Mouse (Mus musculus) neural tube, embryonic 11.5 days (tissue): ENCODE data around the gene Chrm5. TPM values are rescaled to one million over a fixed set of nuclear protein-coding genes. Genes with fewer than 3 reads are reported as not detected.
"Not testable (repeated sequence)": the region's sequence is repeated elsewhere in the genome, so short reads cannot be mapped to it uniquely, and the experiment has no call there.

ENCODE experiments used
- ATAC-seq: fragments of 200-750 bp; cut with Nextera tagmentation; 2 replicates; pipeline ENCODE4 v1.8.0; 2017; ENCODE audit warnings: moderate number of reproducible peaks, mild to moderate bottlenecking, moderate TSS enrichment, moderate library complexity; ENCODE audit not compliant: insufficient read depth, low FRiP score, low TSS enrichment
- DNase-seq: peaks from one replicate; pipeline ENCODE4 v3.0.0-alpha.2; 2015; ENCODE audit warnings: low spot score
- H3K27ac ChIP-seq: fragments of 300-500 bp; sonication (generic); 2 replicates; pipeline ENCODE4 v1.5.1; 2014; ENCODE audit warnings: low read depth, mild to moderate bottlenecking, low read length
- H3K27me3 ChIP-seq: fragments of 300-500 bp; sonication (generic); 2 replicates; pipeline ENCODE4 v1.6.1; 2014; ENCODE audit warnings: mild to moderate bottlenecking, low read length, mixed read lengths; ENCODE audit not compliant: control insufficient read depth, insufficient read depth
- H3K36me3 ChIP-seq: fragments of 300-500 bp; sonication (generic); 2 replicates; pipeline ENCODE4 v1.6.1; 2014; ENCODE audit warnings: mild to moderate bottlenecking, low read length, moderate library complexity, mixed read lengths; ENCODE audit not compliant: control insufficient read depth, insufficient read depth
- H3K4me1 ChIP-seq: fragments of 300-500 bp; sonication (generic); 2 replicates; pipeline ENCODE4 v1.6.1; 2014; ENCODE audit warnings: low read length, mixed read lengths; ENCODE audit not compliant: control insufficient read depth, insufficient read depth
- H3K4me2 ChIP-seq: fragments of 300-500 bp; sonication (generic); 2 replicates; pipeline ENCODE4 v1.6.1; 2014; ENCODE audit warnings: low read depth, mild to moderate bottlenecking, moderate library complexity
- H3K4me3 ChIP-seq: fragments of 300-500 bp; sonication (generic); 2 replicates; pipeline ENCODE4 v1.5.1; 2014; ENCODE audit warnings: low read depth, low read length
- H3K9ac ChIP-seq: fragments of 300-500 bp; sonication (generic); 2 replicates; pipeline ENCODE4 v1.6.1; 2014; ENCODE audit warnings: mild to moderate bottlenecking, low read length
- H3K9me3 ChIP-seq: fragments of 300-500 bp; sonication (generic); 2 replicates; pipeline ENCODE4 v1.6.1; 2016; ENCODE audit warnings: low read length; ENCODE audit not compliant: control insufficient read depth
- WGBS: fragments of 180-500 bp; shearing (Covaris S2); extraction: QIAGEN DNeasy Blood & Tissue Kit; methylation state at CpG from one replicate; pipeline ENCODE4 v1.1.7; 2014; 5-methylcytosine and 5-hydroxymethylcytosine counted together
- polyA plus RNA-seq: library from polyadenylated mRNA; unstranded; fragments of >200 nt; fragmentation: Nextera tagmentation; extraction: Ambion mirVana; gene quantifications from 2 replicates; pipeline ENCODE4 v1.2.1, GENCODE M21; 2014

Chrm5 gene
- polyA plus RNA-seq, 1 experiment from 2014 or later, result not detected

DNA sequence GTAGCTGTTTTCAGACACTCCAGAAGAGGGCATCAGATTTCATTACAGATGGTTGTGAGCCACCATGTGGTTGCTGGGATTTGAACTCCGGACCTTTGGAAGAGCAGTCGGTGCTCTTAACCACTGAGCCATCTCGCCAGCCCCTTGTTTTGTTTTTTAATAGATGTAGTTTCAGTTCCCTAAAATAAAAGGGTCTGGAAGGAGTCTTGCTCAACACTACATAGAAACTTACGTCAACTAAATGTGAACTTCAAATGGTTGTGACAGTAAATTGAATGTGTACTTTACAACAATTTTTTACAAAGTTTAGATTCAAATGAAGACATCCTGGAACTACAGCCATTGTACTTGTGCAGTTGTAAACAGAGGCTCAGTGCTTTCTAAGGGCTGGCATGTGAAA, 32.5 kb downstream of the Chrm5 start:
- not testable (repeated sequence) for H3K27ac ChIP-seq, H3K36me3 ChIP-seq, DNase-seq, ATAC-seq, H3K9ac ChIP-seq, H3K4me2 ChIP-seq, H3K4me1 ChIP-seq, H3K9me3 ChIP-seq, H3K4me3 ChIP-seq, H3K27me3 ChIP-seq
- 78% methylated on average over 4 of the region's 4 CpGs for WGBS

GRCm38 (mm10) chr2:112445511-112445910, 35.1 kb downstream of the Chrm5 start:
- no peak overlapping the region for H3K4me3 ChIP-seq
- ATAC-seq (no peak), DNase-seq (no peak)
- H3K27me3 ChIP-seq, result no peaks in the 10 kb centered on the region
- H3K4me1 ChIP-seq, result no peaks in the 10 kb centered on the region
- H3K4me2 ChIP-seq, result no peak overlapping the region
- no peak overlapping the region for H3K27ac ChIP-seq
- no peaks in the 10 kb centered on the region for H3K9me3 ChIP-seq
- H3K9ac ChIP-seq, result no peak overlapping the region
- no peaks in the 10 kb centered on the region for H3K36me3 ChIP-seq

GRCm38 (mm10) chr2:112443491-112443890, 37.1 kb downstream of the Chrm5 start:
- Histone ChIP-seq H3K27ac (no peak overlapping the region), H3K9me3 (no peaks in the 10 kb centered on the region), H3K27me3 (no peaks in the 10 kb centered on the region), H3K9ac (no peak overlapping the region), H3K4me3 (no peak overlapping the region), H3K4me2 (no peak overlapping the region), H3K36me3 (no peaks in the 10 kb centered on the region), H3K4me1 (no peaks in the 10 kb centered on the region)
- 78% methylated on average over 2 of the region's 2 CpGs for WGBS
- DNase-seq, result no peak
- ATAC-seq, result no peak

DNA sequence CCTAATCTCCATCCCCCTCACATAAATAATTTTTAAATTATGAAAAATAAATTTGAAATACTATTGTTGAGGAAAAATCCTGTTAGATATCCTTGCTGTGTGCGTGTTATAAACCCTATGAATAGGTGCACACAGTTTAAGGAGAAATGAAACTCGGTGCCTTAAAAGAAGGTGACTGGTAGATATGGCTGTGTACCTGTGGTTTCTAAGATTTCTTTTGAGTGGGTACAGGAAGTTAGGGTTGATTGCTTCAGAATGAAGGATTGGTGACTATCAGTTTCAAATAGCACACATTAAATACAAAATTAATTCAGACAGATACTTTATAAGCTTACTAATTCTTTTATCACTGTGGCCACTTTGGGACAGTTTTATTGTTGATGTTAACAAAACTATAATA, 43.0 kb downstream of the Chrm5 start:
- ATAC-seq (no peak), DNase-seq (no peak)
- H3K36me3 ChIP-seq, result no peaks in the 10 kb centered on the region
- H3K9me3 ChIP-seq, result no peaks in the 10 kb centered on the region
- H3K27ac ChIP-seq, result no peak overlapping the region
- no peaks in the 10 kb centered on the region for H3K4me1 ChIP-seq
- no peak overlapping the region for H3K9ac ChIP-seq
- no peak overlapping the region for H3K4me3 ChIP-seq
- WGBS, result 84% methylated on average over 2 of the region's 2 CpGs
- no peaks in the 10 kb centered on the region for H3K27me3 ChIP-seq
- H3K4me2 ChIP-seq, result no peak overlapping the region

DNA sequence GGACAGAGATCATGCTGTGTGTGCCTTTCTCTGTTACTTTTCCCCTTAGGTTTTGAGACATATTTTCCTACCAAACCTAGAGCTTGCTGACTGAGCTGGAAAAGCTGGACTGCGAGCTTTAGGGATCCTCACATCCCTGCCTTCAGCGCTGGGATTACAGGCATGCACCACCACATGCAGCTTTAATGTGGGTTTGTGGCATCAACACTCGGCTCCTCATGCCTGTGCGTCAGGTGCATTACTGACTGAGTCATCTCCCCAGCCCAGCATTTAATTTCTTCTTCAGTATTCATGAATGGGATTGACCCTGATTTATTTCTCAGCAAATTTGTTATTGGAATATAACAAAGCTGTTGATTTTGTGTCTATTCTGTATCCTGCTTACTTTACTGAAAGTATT, 44.3 kb downstream of the Chrm5 start:
- Histone ChIP-seq H3K27ac (no peak overlapping the region), H3K27me3 (no peaks in the 10 kb centered on the region), H3K36me3 (no peaks in the 10 kb centered on the region), H3K4me3 (no peak overlapping the region), H3K9me3 (no peaks in the 10 kb centered on the region), H3K4me1 (no peaks in the 10 kb centered on the region), H3K4me2 (no peak overlapping the region), H3K9ac (no peak overlapping the region)
- WGBS, result 82% methylated on average over 4 of the region's 4 CpGs
- DNase-seq (no peak), ATAC-seq (no peak)

- Histone ChIP-seq H3K36me3 (no peaks in the 10 kb centered on the region), H3K4me2 (no peak overlapping the region), H3K9ac (no peak overlapping the region), H3K27me3 (no peaks in the 10 kb centered on the region), H3K4me1 (no peaks in the 10 kb centered on the region), H3K27ac (no peak overlapping the region), H3K4me3 (no peak overlapping the region), H3K9me3 (no peaks in the 10 kb centered on the region)
- 96% methylated on average over 2 of the region's 2 CpGs for WGBS
- ATAC-seq (no peak), DNase-seq (no peak)
Measured at GRCm38 (mm10) chr2:112433359-112433758, 47.2 kb downstream of the Chrm5 start.

DNA sequence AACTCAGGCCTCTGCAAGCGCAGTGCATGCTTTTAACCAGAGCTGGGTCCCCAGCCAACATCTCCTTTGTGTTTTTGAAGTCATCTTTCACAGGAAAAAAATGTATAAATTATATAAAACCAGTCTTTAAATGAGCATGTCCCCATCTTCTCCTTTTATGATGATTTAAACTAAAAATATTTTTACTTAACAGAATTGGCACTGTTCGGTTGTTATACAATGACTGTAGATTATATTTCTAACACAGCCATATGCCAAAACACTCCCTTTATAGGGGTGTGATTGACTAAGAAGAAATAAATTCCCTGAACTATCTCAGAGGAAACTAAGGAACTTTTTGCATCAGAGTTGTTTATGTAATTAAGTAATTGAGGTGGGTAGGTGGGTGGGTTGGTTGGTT, 48.0 kb downstream of the Chrm5 start:
- no peaks in the 10 kb centered on the region for H3K27me3 ChIP-seq
- no peak for DNase-seq
- H3K4me2 ChIP-seq, result no peak overlapping the region
- H3K4me1 ChIP-seq, result no peaks in the 10 kb centered on the region
- no peak overlapping the region for H3K9ac ChIP-seq
- H3K36me3 ChIP-seq, result no peaks in the 10 kb centered on the region
- H3K4me3 ChIP-seq, result no peak overlapping the region
- H3K27ac ChIP-seq, result no peak overlapping the region
- no peaks in the 10 kb centered on the region for H3K9me3 ChIP-seq
- no peak for ATAC-seq
- WGBS, result 87% methylated on average over 2 of the region's 2 CpGs

- no peak for ATAC-seq
- H3K9ac ChIP-seq, result no peak overlapping the region
- WGBS, result 86% methylated on average over 5 of the region's 5 CpGs
Measured at GRCm38 (mm10) chr2:112430403-112430802, 50.2 kb downstream of the Chrm5 start.

GRCm38 (mm10) chr2:112429665-112430064, 50.9 kb downstream of the Chrm5 start:
- H3K4me1 ChIP-seq, result no peaks in the 10 kb centered on the region
- H3K4me2 ChIP-seq, result no peak overlapping the region
- no peaks in the 10 kb centered on the region for H3K27me3 ChIP-seq
- H3K27ac ChIP-seq, result no peak overlapping the region
- ATAC-seq (no peak), DNase-seq (no peak)
- H3K4me3 ChIP-seq, result no peak overlapping the region
- WGBS, result 90% methylated on average over 4 of the region's 4 CpGs
- no peaks in the 10 kb centered on the region for H3K9me3 ChIP-seq
- no peaks in the 10 kb centered on the region for H3K36me3 ChIP-seq
- H3K9ac ChIP-seq, result no peak overlapping the region

More at GRCm38 (mm10) chr2:112430403-112430802, 50.2 kb downstream of the Chrm5 start:
- H3K9me3 ChIP-seq, result no peaks in the 10 kb centered on the region
- DNase-seq, result no peak
- no peak overlapping the region for H3K4me3 ChIP-seq
- no peak overlapping the region for H3K4me2 ChIP-seq
- no peaks in the 10 kb centered on the region for H3K36me3 ChIP-seq
- no peaks in the 10 kb centered on the region for H3K4me1 ChIP-seq
- no peak overlapping the region for H3K27ac ChIP-seq
- no peaks in the 10 kb centered on the region for H3K27me3 ChIP-seq
